Mouse (Mus musculus): ENCODE data around the gene Chrnb1. TPM values are rescaled to one million over a fixed set of nuclear protein-coding genes. Genes with fewer than 3 reads are reported as not detected.
A peak's percentile ranks its signal among the peaks of the same experiment; 100 is the strongest.

Chrnb1 gene
- polyA plus RNA-seq, 1 experiment, result 8.7 TPM

DNA sequence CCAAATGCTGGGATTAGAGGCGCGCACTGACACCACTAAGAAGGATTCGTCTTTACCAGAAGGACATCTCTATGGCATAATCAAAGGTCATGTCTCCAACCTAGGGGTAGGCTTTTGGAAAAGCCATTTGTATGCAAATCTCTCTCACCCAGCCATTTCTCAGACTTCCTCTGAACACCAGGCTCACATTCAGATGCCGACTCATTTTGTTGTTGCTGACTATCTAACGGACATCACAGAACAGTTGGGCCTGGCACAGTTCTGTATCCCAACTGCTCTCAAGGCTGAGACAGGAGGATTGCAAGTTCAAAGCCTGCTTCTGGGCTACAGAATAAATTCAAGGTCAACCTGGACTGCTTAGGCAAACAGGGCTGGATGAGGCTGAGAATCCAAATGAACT, 8.4 kb downstream of the Chrnb1 start:
- WGBS, result 93% methylated on average over 5 of the region's 5 CpGs
- Histone ChIP-seq H3K4me3 (ENCODE audit: low read depth, low read length) (no peak overlapping the region), H3K27me3 (ENCODE audit: control insufficient read depth, insufficient read depth, low read length) (no peaks in the 10 kb centered on the region), H3K4me1 (ENCODE audit: control insufficient read depth, insufficient read depth, insufficient read length, low read length) (peaks cover 5% of the 10 kb centered on the region; the same call in 1 of the 2 replicates), H3K36me3 (ENCODE audit: control insufficient read depth, insufficient read depth, low read length) (no peaks in the 10 kb centered on the region), H3K27ac (ENCODE audit: insufficient read depth, low read depth, low read length) (no peak overlapping the region)
- no peak for TF ChIP-seq POLR2A (IDR thresholded peaks at IDR 0.05; ENCODE audit: low read depth, low read length)
- no peak for TF ChIP-seq CTCF (IDR thresholded peaks at IDR 0.05; ENCODE audit: extremely low read depth, insufficient read length, insufficient replicate concordance, low read depth, low read length)

GRCm38 (mm10) chr11:69784793-69785272, 10.9 kb downstream of the Chrnb1 start:
- Histone ChIP-seq H3K27me3 (ENCODE audit: control insufficient read depth, insufficient read depth, low read length) (no peaks in the 10 kb centered on the region), H3K4me3 (ENCODE audit: low read depth, low read length) (peak overlapping the region; percentile 47), H3K36me3 (ENCODE audit: control insufficient read depth, insufficient read depth, low read length) (no peaks in the 10 kb centered on the region), H3K27ac (ENCODE audit: insufficient read depth, low read depth, low read length) (peak overlapping the region; percentile 54), H3K4me1 (ENCODE audit: control insufficient read depth, insufficient read depth, insufficient read length, low read length) (peaks cover 5% of the 10 kb centered on the region; the same call in 1 of the 2 replicates)
- no peak; the same call in 1 of the 2 replicates for TF ChIP-seq POLR2A (IDR thresholded peaks at IDR 0.05; ENCODE audit: low read depth, low read length)
- no peak for TF ChIP-seq CTCF (IDR thresholded peaks at IDR 0.05; ENCODE audit: extremely low read depth, insufficient read length, insufficient replicate concordance, low read depth, low read length)
- WGBS, result 7% methylated on average over 15 of the region's 15 CpGs

DNA sequence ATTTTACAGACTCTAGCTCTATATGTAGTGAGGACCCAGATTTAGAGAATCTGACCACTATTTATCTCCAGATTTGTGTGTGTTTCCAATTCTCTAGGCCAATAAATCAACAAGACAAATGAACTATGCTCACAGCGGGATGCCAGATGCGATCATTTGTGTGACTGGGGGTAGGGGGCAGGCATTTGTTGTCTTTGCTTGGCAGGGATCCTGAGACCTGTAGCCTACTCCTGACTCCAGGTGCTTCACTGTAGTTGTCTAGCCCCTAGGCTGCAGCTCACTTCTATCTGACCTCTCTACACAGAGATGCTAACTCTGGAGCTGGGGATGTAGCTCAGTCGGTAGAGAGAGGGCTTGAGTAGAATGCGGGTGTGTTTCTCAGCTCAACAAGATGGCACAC, 13.9 kb downstream of the Chrnb1 start:
- Histone ChIP-seq H3K36me3 (ENCODE audit: control insufficient read depth, insufficient read depth, low read length) (no peaks in the 10 kb centered on the region), H3K4me1 (ENCODE audit: control insufficient read depth, insufficient read depth, insufficient read length, low read length) (peaks cover 5% of the 10 kb centered on the region; the same call in 1 of the 2 replicates), H3K4me3 (ENCODE audit: low read depth, low read length) (no peak overlapping the region), H3K27ac (ENCODE audit: insufficient read depth, low read depth, low read length) (no peak overlapping the region), H3K27me3 (ENCODE audit: control insufficient read depth, insufficient read depth, low read length) (no peaks in the 10 kb centered on the region)
- WGBS, result 40% methylated on average over 4 of the region's 4 CpGs
- TF ChIP-seq CTCF (IDR thresholded peaks at IDR 0.05; ENCODE audit: extremely low read depth, insufficient read length, insufficient replicate concordance, low read depth, low read length), result no peak
- no peak for TF ChIP-seq POLR2A (IDR thresholded peaks at IDR 0.05; ENCODE audit: low read depth, low read length)

DNA sequence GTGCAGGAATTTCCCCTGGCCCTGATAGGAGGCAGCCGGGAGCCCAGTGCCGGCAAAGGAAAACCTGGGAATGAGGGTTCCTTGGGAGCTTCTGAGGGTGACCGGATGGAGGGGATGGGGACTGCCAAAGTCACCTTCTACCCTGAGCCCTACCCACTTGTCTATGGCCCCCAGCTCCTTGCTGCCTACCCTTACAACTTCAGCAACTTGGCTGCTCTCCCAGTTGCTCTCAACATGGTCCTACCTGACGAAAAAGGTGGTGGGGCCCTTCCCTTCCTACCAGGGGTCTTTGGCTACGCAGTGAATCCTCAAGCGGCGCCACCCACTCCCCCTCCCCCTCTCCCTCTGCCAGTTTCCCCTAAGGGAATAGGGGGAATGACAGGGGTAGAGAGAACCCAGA, 16.8 kb downstream of the Chrnb1 start:
- peaks cover 5% of the 10 kb centered on the region; the same call in 1 of the 2 replicates for H3K36me3 ChIP-seq (ENCODE audit: control insufficient read depth, insufficient read depth, low read length)
- 76% methylated on average over 7 of the region's 7 CpGs for WGBS
- H3K4me3 ChIP-seq (ENCODE audit: low read depth, low read length), result no peak overlapping the region
- H3K27me3 ChIP-seq (ENCODE audit: control insufficient read depth, insufficient read depth, low read length), result no peaks in the 10 kb centered on the region
- TF ChIP-seq CTCF (IDR thresholded peaks at IDR 0.05; ENCODE audit: extremely low read depth, insufficient read length, insufficient replicate concordance, low read depth, low read length), result no peak
- TF ChIP-seq POLR2A (IDR thresholded peaks at IDR 0.05; ENCODE audit: low read depth, low read length), result no peak
- H3K4me1 ChIP-seq (ENCODE audit: control insufficient read depth, insufficient read depth, insufficient read length, low read length), result no peaks in the 10 kb centered on the region; the same call in 1 of the 2 replicates
- no peak overlapping the region for H3K27ac ChIP-seq (ENCODE audit: insufficient read depth, low read depth, low read length)

DNA sequence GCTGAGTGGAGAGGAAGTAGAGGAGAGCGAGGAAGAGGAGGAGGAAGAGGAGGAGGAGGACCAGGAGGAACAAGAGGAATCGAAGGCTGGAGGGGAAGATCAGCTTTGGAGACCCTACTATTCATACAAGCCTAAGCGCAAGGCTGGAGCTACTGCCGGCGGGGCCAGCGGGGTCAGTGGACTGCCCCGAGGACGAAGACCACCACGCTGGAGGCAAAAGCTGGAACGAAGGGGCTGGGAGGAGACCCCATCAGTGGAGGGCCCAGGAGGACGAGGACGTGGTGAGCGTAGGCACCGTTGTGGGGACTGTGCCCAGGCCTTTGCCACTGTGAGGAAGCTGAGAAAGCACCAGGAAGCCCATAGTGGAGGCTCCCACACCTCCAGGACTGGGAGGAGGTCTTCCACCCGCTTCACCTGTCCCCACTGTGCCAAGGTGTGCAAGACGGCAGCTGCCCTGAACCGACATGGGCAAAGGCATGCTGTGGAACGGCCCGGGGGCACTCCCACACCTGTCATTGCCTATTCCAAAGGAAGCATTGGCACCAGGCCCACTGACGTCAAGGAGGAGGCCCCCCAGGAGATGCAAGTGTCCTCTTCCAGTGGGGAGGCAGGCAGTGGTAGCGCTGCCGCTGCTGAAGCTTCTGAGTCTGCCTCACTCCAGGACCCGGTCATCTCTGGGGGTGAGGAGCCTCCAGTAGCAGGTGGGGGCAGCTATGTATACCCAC, 17.3 kb downstream of the Chrnb1 start:
- WGBS, result 65% methylated on average over 23 of the region's 23 CpGs
- H3K36me3 ChIP-seq (ENCODE audit: control insufficient read depth, insufficient read depth, low read length), result peaks cover 5% of the 10 kb centered on the region; the same call in 1 of the 2 replicates
- H3K4me1 ChIP-seq (ENCODE audit: control insufficient read depth, insufficient read depth, insufficient read length, low read length), result no peaks in the 10 kb centered on the region; the same call in 1 of the 2 replicates
- no peaks in the 10 kb centered on the region for H3K27me3 ChIP-seq (ENCODE audit: control insufficient read depth, insufficient read depth, low read length)
- H3K27ac ChIP-seq (ENCODE audit: insufficient read depth, low read depth, low read length), result no peak overlapping the region
- TF ChIP-seq CTCF (IDR thresholded peaks at IDR 0.05; ENCODE audit: extremely low read depth, insufficient read length, insufficient replicate concordance, low read depth, low read length), result no peak
- TF ChIP-seq POLR2A (IDR thresholded peaks at IDR 0.05; ENCODE audit: low read depth, low read length), result no peak
- no peak overlapping the region for H3K4me3 ChIP-seq (ENCODE audit: low read depth, low read length)

DNA sequence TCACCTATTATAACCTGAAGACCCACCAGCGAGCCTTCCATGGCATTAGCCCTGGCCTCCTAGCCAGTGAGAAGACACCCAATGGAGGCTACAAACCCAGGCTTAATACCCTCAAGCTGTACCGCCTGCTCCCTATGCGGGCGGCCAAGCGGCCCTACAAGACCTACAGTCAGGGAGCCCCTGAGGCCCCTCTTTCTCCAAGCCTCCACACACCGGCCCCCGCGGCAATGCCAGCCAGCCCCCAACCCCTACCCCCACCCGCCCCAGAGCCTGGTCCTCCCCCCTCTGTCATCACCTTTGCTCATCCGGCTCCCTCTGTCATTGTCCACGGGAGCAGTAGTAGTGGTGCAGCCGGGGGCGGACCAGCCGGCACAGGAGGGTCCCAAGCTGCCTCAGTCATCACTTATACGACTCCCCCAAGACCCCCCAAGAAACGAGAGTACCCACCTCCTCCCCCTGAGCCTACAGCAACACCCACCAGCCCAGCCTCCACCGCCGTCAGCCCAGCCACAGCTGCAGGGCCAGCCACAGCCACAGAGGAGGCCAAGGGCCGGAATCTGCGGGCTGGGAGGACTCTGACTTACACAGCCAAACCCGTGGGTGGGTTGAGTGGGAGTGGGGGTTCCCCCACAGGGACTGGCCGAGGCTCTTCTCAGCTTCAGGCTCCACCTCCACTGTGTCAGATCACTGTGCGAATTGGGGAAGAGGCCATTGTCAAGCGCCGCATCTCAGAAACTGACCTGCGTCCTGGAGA, 18.1 kb downstream of the Chrnb1 start:
- TF ChIP-seq CTCF (IDR thresholded peaks at IDR 0.05; ENCODE audit: extremely low read depth, insufficient read length, insufficient replicate concordance, low read depth, low read length) (no peak), POLR2A (IDR thresholded peaks at IDR 0.05; ENCODE audit: low read depth, low read length) (no peak)
- Histone ChIP-seq H3K4me1 (ENCODE audit: control insufficient read depth, insufficient read depth, insufficient read length, low read length) (no peaks in the 10 kb centered on the region; the same call in 1 of the 2 replicates), H3K36me3 (ENCODE audit: control insufficient read depth, insufficient read depth, low read length) (peaks cover 5% of the 10 kb centered on the region; the same call in 1 of the 2 replicates), H3K27ac (ENCODE audit: insufficient read depth, low read depth, low read length) (no peak overlapping the region), H3K4me3 (ENCODE audit: low read depth, low read length) (no peak overlapping the region), H3K27me3 (ENCODE audit: control insufficient read depth, insufficient read depth, low read length) (no peaks in the 10 kb centered on the region)
- 79% methylated on average over 26 of the region's 26 CpGs for WGBS

DNA sequence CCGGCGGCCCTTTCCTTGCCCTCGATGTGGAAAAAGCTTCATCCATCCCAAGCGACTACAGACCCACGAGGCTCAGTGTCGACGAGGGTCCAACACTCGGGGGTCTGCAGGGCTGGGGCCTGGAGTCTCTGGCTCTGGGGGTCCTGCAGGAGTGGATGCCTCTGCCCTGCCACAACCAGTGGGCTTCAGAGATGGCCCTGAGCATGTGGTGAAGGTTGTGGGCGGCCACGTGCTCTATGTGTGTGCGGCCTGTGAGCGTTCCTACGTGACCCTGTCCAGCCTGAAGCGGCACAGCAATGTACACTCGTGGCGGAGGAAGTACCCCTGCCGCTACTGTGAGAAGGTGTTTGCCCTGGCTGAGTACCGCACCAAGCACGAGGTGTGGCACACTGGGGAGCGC, 19.3 kb downstream of the Chrnb1 start:
- WGBS, result 92% methylated on average over 20 of the region's 20 CpGs
- Histone ChIP-seq H3K36me3 (ENCODE audit: control insufficient read depth, insufficient read depth, low read length) (peaks cover 5% of the 10 kb centered on the region; the same call in 1 of the 2 replicates), H3K27me3 (ENCODE audit: control insufficient read depth, insufficient read depth, low read length) (no peaks in the 10 kb centered on the region), H3K27ac (ENCODE audit: insufficient read depth, low read depth, low read length) (no peak overlapping the region), H3K4me1 (ENCODE audit: control insufficient read depth, insufficient read depth, insufficient read length, low read length) (no peaks in the 10 kb centered on the region), H3K4me3 (ENCODE audit: low read depth, low read length) (no peak overlapping the region)
- TF ChIP-seq POLR2A (IDR thresholded peaks at IDR 0.05; ENCODE audit: low read depth, low read length) (no peak), CTCF (IDR thresholded peaks at IDR 0.05; ENCODE audit: extremely low read depth, insufficient read length, insufficient replicate concordance, low read depth, low read length) (no peak)
